In genomic region chr12:111537796-111538291, GRCm38 (mm10) we compare ENCODE assay signal across 8 mouse cellular contexts. TPM values are rescaled to one million over a fixed set of nuclear protein-coding genes. Genes with fewer than 3 reads are reported as not detected.
DNase-seq lines count a peak whose midpoint lies in the region; ATAC-seq lines count a peak whose summit lies in the region.

Gene Eif5, plus strand, starts transcription at chr12:111538016.

- no peaks in the 10 kb centered on the region for H3K9me3 ChIP-seq in heart, embryonic 10.5 days
- H3K9me3 ChIP-seq in kidney, embryonic 15.5 days (replicated peaks) = no peaks in the 10 kb centered on the region

- H3K4me3 ChIP-seq in heart, embryonic 10.5 days = peak within 1 kb of the TSS; percentile 95
- H3K4me3 ChIP-seq in kidney, embryonic 15.5 days (replicated peaks) = peak within 1 kb of the TSS; percentile 51

- ATAC-seq in erythroblast, adult 5-6 weeks (replicated peaks; ENCODE audit: low FRiP score, poor library complexity, severe bottlenecking) = peak; percentile 82
- ATAC-seq in kidney, embryonic 15.5 days (replicated peaks; ENCODE audit: low FRiP score) = peak; percentile 99
- peak; percentile 92 for ATAC-seq in monocyte, adult 5-6 weeks (replicated peaks; ENCODE audit: insufficient number of reproducible peaks, low FRiP score, low TSS enrichment, poor library complexity, severe bottlenecking)

- H3K27ac ChIP-seq in heart, embryonic 10.5 days = peak within 1 kb of the TSS; percentile 100
- H3K27ac ChIP-seq in kidney, embryonic 15.5 days = peak within 1 kb of the TSS; percentile 98

- H3K36me3 ChIP-seq in heart, embryonic 10.5 days = peaks cover 44% of the 10 kb centered on the region
- peaks cover 36% of the 10 kb centered on the region for H3K36me3 ChIP-seq in kidney, embryonic 15.5 days

- peak within 1 kb of the TSS; percentile 70 for H3K4me2 ChIP-seq in kidney, embryonic 15.5 days

- H3K9ac ChIP-seq in kidney, embryonic 15.5 days = peak within 1 kb of the TSS; percentile 98

- H3K27me3 ChIP-seq in heart, embryonic 10.5 days (ENCODE audit: insufficient read depth, poor library complexity, severe bottlenecking) = no peaks in the 10 kb centered on the region
- H3K27me3 ChIP-seq in kidney, embryonic 15.5 days = no peaks in the 10 kb centered on the region

- under 1% methylated on average over 43 of the region's 47 CpGs for WGBS in heart, embryonic 10.5 days
- WGBS in kidney, embryonic 15.5 days = under 1% methylated on average over 47 of the region's 47 CpGs

- DNase-seq in B cell, adult 2 months = peak; percentile 97 to 98
- peak; percentile 100 for DNase-seq in brain, adult 2 months (ENCODE audit: low read depth, low spot score)
- DNase-seq in heart, embryonic 10.5 days (ENCODE audit: low spot score) = peak; percentile 100
- DNase-seq in liver = peak; percentile 100
- DNase-seq in spleen, postnatal 4 days (ENCODE audit: low spot score in 2 of 2) = peak; percentile 99

- peaks cover 36% of the 10 kb centered on the region for H3K4me1 ChIP-seq in heart, embryonic 10.5 days
- H3K4me1 ChIP-seq in kidney, embryonic 15.5 days = peaks cover 42% of the 10 kb centered on the region

RNA-seq across cellular contexts. Expression of gene Eif5, which starts in this region (rescaled TPM):
- total RNA-seq in erythroblast, adult 5-6 weeks (2015; ENCODE audit: low replicate concordance) = 1,226 and 1,283 TPM in 2 replicates
- total RNA-seq in erythroblast, adult 5-6 weeks (2017; ENCODE audit: low replicate concordance) = 1,807 and 1,822 TPM in 2 replicates
- polyA plus RNA-seq in heart, embryonic 10.5 days (2016; fragmentation: Nextera tagmentation; extraction: Ambion mirVana) = 506 and 616 TPM in 2 replicates
- polyA plus RNA-seq in kidney, embryonic 15.5 days (2015; fragmentation: Nextera tagmentation; extraction: Ambion mirVana) = 577 and 624 TPM in 2 replicates
- total RNA-seq in monocyte, adult 5-6 weeks (2017) = 371 to 483 TPM (median 423 TPM) in 3 replicates

Comparison
In these comparisons a context has a peak if more than half of its experiments do, and no peak if none do; other contexts are left out.
1. Peak in every context shown above with its lines: DNase-seq, ATAC-seq, H3K4me3 ChIP-seq and H3K27ac ChIP-seq.